Mouse (Mus musculus) heart, embryonic 11.5 days (tissue): ENCODE measurements at regions not wholly inside any gene's neighbourhood (a gene's known extent, or its start where the extent isn't known, plus 50 kb on each side); places are given as distances from the start of the nearest gene placed in this dataset.

Experiments used
- ATAC-seq: fragments of 200-750 bp; cut with Nextera tagmentation; replicated peaks from 2 replicates; pipeline ENCODE4 v1.8.0; 2017; ENCODE audit warnings: moderate library complexity; ENCODE audit not compliant: insufficient number of reproducible peaks, low FRiP score, low TSS enrichment
- H3K27ac ChIP-seq: fragments of 300-500 bp; sonication (generic); 2 replicates; pipeline ENCODE4 v1.5.1; 2014; ENCODE audit warnings: mild to moderate bottlenecking, low read depth, low read length
- H3K27me3 ChIP-seq: fragments of 300-500 bp; sonication (generic); 2 replicates; pipeline ENCODE4 v1.6.1; 2014; ENCODE audit warnings: mild to moderate bottlenecking, low read length, mixed read lengths; ENCODE audit not compliant: control insufficient read depth, insufficient read depth
- H3K36me3 ChIP-seq: fragments of 300-500 bp; sonication (generic); 2 replicates; pipeline ENCODE4 v1.6.1; 2014; ENCODE audit warnings: mild to moderate bottlenecking, low read length, moderate library complexity, mixed read lengths; ENCODE audit not compliant: control insufficient read depth, insufficient read depth
- H3K4me1 ChIP-seq: fragments of 300-500 bp; sonication (generic); 2 replicates; pipeline ENCODE4 v1.6.1; 2014; ENCODE audit warnings: low read length; ENCODE audit not compliant: control insufficient read depth, insufficient read depth
- H3K4me2 ChIP-seq: fragments of 300-500 bp; sonication (generic); 2 replicates; pipeline ENCODE4 v1.6.1; 2014; ENCODE audit warnings: mild to moderate bottlenecking, moderate library complexity
- H3K4me3 ChIP-seq: fragments of 300-500 bp; sonication (generic); 2 replicates; pipeline ENCODE4 v1.5.1; 2014; ENCODE audit warnings: low read depth, low read length
- H3K9ac ChIP-seq: fragments of 300-500 bp; sonication (generic); 2 replicates; pipeline ENCODE4 v1.6.1; 2014; ENCODE audit warnings: mild to moderate bottlenecking, low read depth, low read length, moderate library complexity
- H3K9me3 ChIP-seq: fragments of 300-500 bp; sonication (generic); replicated peaks from 2 replicates; pipeline ENCODE4 v1.6.1; 2016; ENCODE audit warnings: low read length; ENCODE audit not compliant: control insufficient read depth
- WGBS: fragments of 180-500 bp; shearing (Covaris S2); extraction: QIAGEN DNeasy Blood & Tissue Kit; methylation state at CpG from one replicate; pipeline ENCODE4 v1.1.7; 2014; ENCODE audit not compliant: insufficient replicate concordance; 5-methylcytosine and 5-hydroxymethylcytosine counted together

- Histone ChIP-seq H3K4me3 (no peak overlapping the region), H3K36me3 (no peaks in the 10 kb centered on the region), H3K9me3 (no peaks in the 10 kb centered on the region), H3K4me2 (peak overlapping the region; percentile 4), H3K27me3 (no peaks in the 10 kb centered on the region), H3K9ac (no peak overlapping the region), H3K27ac (peak overlapping the region; percentile 50; the same call in 1 of the 2 replicates), H3K4me1 (peaks cover 21% of the 10 kb centered on the region)
- no peak for ATAC-seq
- 11% methylated on average over 7 of the region's 7 CpGs for WGBS
These were observed 102.4 kb downstream of the Mn1 start for GRCm38 (mm10) chr5:111519500-111520041.

- H3K27ac ChIP-seq: no peak overlapping the region
- WGBS: 58% methylated on average over 2 of the region's 2 CpGs
- no peak for ATAC-seq
These were observed 104.7 kb downstream of the Mn1 start for GRCm38 (mm10) chr5:111521866-111522265.

DNA sequence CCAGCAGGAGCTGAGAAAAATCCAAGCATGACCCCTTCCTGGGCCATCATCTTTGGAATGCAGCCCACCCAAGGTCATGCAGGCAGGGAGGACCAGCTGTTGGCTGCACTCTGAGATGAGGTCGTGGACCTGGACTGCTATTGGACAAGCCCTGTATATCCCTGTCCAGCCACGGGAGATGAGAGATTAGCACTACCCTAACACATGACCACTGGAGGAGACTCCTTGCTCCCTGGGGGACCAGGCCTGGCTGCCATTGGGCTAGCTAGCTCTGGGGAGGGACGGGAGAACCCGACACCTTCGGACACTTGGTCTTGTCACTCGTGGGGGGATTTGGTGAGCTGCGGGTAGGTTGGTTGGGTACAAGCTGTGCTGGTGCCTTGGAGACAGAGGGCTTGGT lies 105.4 kb downstream of the Mn1 start:
- H3K27me3 ChIP-seq: peaks cover 13% of the 10 kb centered on the region
- no peak overlapping the region for H3K27ac ChIP-seq
- no peak for ATAC-seq

More at GRCm38 (mm10) chr5:111521866-111522265, 104.7 kb downstream of the Mn1 start:
- Histone ChIP-seq H3K4me3 (no peak overlapping the region), H3K9me3 (no peaks in the 10 kb centered on the region), H3K9ac (no peak overlapping the region), H3K4me1 (peaks cover 21% of the 10 kb centered on the region), H3K4me2 (no peak overlapping the region), H3K36me3 (no peaks in the 10 kb centered on the region), H3K27me3 (peaks cover 6% of the 10 kb centered on the region)

DNA sequence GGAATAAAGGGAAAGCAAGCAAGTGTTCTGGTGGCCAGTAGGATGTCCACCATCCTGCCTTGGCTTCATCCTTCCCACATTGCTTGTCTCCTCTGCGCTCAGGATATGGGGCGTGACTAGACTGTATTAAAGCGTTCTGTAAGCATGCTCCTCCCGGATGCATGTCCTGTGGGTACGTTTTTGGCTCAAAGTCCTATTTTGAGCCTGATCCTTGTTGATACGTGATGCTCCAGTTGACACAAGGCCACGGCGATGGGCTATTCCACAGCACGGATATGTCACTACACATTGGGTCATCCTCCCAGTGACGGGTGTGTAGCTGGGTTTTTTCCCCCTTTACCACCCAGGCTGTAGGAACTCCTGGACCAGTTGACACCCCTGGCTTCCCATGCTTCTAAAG lies 110.6 kb downstream of the Mn1 start:
- no peak for ATAC-seq
- Histone ChIP-seq H3K9me3 (no peaks in the 10 kb centered on the region), H3K36me3 (no peaks in the 10 kb centered on the region), H3K4me2 (no peak overlapping the region), H3K4me3 (no peak overlapping the region), H3K9ac (no peak overlapping the region), H3K4me1 (peaks cover 39% of the 10 kb centered on the region), H3K27me3 (peaks cover 32% of the 10 kb centered on the region), H3K27ac (no peak overlapping the region)
- WGBS: 85% methylated on average over 10 of the region's 10 CpGs

More for the DNA sequence above, 105.4 kb downstream of the Mn1 start:
- Histone ChIP-seq H3K36me3 (no peaks in the 10 kb centered on the region), H3K4me1 (peaks cover 21% of the 10 kb centered on the region), H3K9ac (no peak overlapping the region), H3K9me3 (no peaks in the 10 kb centered on the region), H3K4me2 (no peak overlapping the region), H3K4me3 (no peak overlapping the region)
- WGBS: 35% methylated on average over 7 of the region's 7 CpGs

GRCm38 (mm10) chr5:111529096-111529495 lies 111.9 kb downstream of the Mn1 start:
- no peak overlapping the region for H3K4me2 ChIP-seq
- H3K9me3 ChIP-seq: no peaks in the 10 kb centered on the region
- peak overlapping the region; percentile 55; the same call in 1 of the 2 replicates for H3K27ac ChIP-seq
- H3K36me3 ChIP-seq: no peaks in the 10 kb centered on the region
- WGBS: 9% methylated on average over 9 of the region's 9 CpGs
- no peak overlapping the region for H3K4me3 ChIP-seq
- peak overlapping the region; percentile 10 for H3K9ac ChIP-seq
- H3K27me3 ChIP-seq: peaks cover 39% of the 10 kb centered on the region
- H3K4me1 ChIP-seq: peaks cover 48% of the 10 kb centered on the region
- ATAC-seq: peak; percentile 53

DNA sequence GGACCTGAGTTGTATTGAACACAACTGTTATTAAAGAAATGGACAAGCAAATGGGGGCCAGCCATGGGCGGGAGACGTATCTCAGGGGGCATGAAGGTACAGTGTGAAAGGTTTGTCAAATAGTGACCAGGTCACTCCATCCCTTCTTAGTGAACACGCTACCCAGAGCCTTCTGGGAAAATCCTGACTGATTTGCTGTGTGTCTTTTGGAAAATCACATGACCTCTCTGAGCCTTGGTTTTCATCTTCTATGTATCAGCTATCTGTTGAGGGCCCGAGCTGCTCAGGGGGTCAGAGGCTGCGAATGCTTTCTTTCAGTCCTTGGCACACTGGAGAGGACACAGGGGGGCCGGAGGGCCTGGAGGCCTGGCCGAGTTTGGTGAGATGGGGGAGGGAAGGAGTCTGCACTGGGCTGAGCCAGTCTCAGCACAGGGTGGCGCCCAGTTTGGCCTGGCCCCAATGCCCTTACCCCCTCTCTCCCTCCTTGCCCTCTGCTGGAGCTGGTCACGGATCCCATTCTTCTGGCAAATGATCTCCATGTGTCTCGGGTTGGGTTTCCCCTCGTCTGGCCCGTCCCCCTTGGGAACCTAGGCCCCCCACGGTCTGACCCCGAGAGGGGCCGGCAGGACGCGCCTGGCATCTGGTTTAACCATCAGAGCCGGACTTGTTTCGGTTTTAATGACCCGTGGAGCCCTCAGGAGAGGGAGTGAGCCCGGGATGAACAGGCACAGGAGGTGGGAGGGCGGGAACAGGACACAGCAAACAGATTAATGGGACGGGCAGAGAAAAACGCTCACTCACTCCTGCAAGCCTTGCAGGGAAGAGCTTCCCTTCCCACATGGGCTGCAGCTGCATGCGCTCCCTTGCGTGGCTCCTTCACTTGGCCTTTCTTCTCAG lies 113.7 kb downstream of the Mn1 start:
- no peak for ATAC-seq
- no peak overlapping the region for H3K4me3 ChIP-seq
- H3K27me3 ChIP-seq: peaks cover 36% of the 10 kb centered on the region
- H3K9me3 ChIP-seq: no peaks in the 10 kb centered on the region
- 21% methylated on average over 25 of the region's 26 CpGs for WGBS
- H3K4me2 ChIP-seq: peak overlapping the region; percentile 57
- H3K36me3 ChIP-seq: no peaks in the 10 kb centered on the region
- 0 out of 2 replicates have a peak overlapping the region, but pooled peaks have one; percentile 43 for H3K9ac ChIP-seq
- peaks cover 61% of the 10 kb centered on the region for H3K4me1 ChIP-seq
- H3K27ac ChIP-seq: no peak overlapping the region

DNA sequence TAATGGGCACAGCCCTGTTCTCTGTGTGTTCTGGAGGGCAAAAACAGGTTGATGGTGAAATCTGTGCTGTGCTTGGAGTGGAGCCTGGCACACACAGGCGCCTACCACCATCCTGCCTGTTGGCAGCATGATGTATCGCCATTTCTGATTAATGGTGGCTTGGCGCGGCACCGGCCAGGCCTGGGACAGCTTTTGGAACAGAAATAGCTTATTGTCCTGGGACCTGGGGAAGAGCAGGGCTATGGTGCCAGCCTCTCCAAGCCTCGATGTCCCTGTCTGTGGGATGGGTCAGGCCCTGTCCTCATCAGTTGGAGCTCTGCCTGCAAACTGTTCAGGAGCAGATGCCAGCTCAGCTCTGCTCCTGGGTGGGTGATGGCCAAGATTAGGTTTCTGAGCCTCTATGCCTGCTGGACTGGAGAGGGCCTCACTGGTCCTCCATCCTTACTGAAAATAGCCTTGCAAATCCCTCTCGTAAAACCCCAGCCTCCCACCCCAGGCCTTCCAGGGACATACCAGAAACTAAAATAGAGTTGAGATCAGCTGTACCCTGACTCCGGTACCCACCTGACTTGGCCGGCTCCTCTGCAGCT lies 115.4 kb downstream of the Mn1 start:
- H3K36me3 ChIP-seq: no peaks in the 10 kb centered on the region
- H3K27me3 ChIP-seq: peaks cover 32% of the 10 kb centered on the region
- no peaks in the 10 kb centered on the region for H3K9me3 ChIP-seq
- ATAC-seq: no peak
- peaks cover 70% of the 10 kb centered on the region for H3K4me1 ChIP-seq
- no peak overlapping the region for H3K4me3 ChIP-seq
- WGBS: 71% methylated on average over 9 of the region's 9 CpGs
- no peak overlapping the region for H3K9ac ChIP-seq
- 0 out of 2 replicates have a peak overlapping the region, but pooled peaks have one; percentile 1 for H3K27ac ChIP-seq
- H3K4me2 ChIP-seq: no peak overlapping the region

DNA sequence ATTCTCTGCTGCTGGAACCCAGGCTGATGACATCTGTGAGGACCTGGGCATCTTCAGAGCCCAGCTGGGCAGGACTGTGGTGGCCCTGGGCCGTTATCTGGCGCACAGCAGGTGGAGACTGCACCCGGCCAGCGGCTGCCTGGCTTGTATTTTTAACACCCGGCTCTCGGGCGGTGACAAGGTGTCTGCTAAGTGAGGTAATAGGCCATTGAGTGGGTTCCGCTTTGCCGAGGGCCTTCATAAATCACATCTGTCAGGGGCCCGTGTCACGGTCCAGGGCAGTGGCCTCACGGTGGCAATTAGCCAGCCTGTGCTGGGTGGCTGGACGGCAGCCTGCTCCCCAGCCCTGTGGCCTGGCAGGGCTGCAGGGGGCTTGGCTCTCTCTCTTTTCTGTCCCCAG lies 118.8 kb downstream of the Mn1 start:
- Histone ChIP-seq H3K9ac (no peak overlapping the region), H3K9me3 (no peaks in the 10 kb centered on the region), H3K27me3 (peaks cover 38% of the 10 kb centered on the region), H3K4me3 (no peak overlapping the region), H3K27ac (0 out of 2 replicates have a peak overlapping the region, but pooled peaks have one; percentile 17), H3K4me2 (peak overlapping the region; percentile 10; the same call in 1 of the 2 replicates), H3K4me1 (peaks cover 44% of the 10 kb centered on the region), H3K36me3 (no peaks in the 10 kb centered on the region)
- ATAC-seq: peak; percentile 44; the same call in 1 of the 2 replicates
- 10% methylated on average over 13 of the region's 13 CpGs for WGBS
